Mouse (Mus musculus) brain, adult 2 months (tissue): ENCODE measurements around the gene Wdr62.

Experiments
- DNase-seq: peaks from one replicate; pipeline ENCODE4 v3.0.0; 2011; ENCODE audit warnings: low read depth, low spot score

Gene Wdr62

DNA sequence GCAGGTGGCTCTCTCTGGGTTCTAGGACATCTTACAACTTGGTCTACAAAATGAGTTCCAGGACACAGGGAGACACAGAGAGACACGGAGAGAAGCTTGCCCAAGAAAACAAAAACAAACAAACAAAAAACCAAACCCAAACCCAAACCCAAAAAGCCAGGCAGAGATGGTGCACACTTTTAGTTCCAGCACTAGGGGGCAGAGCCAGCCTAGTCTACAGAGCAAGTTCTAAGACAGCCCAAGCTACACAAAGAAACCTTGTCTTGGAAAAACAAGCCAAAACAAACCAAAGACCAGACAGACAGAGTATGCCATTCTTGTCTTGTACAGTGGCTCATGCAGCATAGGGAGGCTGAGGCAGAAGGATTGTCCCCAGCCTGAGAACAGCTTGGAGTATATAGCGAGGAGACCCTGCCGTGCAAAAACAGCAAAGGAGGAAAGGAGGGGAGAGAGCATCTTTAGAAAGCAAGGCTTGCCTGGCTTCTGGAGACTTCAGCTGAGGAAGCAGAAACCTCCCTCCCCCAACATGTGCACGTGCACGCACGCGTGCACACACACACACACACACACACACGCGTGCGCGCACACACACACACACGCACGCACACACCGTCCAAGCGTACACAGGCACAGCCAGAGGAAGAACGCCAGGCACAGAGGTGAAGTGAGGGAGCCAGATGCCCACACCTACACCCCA is 26.0 kb upstream of the Wdr62 start:
- peak; percentile 63 for DNase-seq

DNA sequence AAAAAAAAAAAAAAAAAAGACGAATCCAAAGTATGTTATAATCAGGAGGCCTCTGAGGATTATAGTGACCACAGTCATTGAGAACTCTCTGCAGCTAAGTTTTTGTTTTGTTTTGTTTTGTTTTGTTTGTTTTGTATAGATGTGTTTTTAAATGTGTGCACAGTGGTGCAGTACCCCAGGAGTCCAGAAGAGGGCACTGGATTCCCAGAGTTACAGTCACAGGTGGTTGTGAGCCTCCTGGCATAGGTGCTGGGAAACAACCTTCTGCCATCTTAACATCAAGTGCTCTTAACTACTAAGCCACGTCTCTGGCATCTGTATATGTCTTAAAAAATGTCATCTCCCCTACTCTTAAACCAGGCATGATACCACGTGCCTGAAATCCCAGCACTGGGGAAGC is 20.7 kb upstream of the Wdr62 start:
- DNase-seq = peak; percentile 83

DNA sequence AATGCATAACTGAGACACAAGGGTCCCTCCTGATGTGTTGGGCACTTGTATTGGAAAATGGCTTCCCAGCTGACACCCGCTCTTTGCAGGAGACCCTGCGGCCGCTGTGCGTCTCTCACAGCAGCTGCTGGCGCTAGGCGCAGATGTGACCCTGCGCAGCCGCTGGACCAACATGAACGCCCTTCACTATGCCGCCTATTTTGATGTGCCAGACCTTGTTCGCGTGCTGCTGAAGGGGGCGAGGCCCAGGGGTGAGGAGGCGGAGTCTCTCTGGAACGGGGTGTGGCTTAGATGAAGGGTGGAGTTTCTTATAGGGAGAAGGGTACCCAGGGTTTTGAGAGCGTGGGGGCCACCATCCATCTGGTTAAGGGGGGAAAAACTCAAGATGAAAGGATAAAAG is 17.0 kb upstream of the Wdr62 start:
- DNase-seq = no peak

DNA sequence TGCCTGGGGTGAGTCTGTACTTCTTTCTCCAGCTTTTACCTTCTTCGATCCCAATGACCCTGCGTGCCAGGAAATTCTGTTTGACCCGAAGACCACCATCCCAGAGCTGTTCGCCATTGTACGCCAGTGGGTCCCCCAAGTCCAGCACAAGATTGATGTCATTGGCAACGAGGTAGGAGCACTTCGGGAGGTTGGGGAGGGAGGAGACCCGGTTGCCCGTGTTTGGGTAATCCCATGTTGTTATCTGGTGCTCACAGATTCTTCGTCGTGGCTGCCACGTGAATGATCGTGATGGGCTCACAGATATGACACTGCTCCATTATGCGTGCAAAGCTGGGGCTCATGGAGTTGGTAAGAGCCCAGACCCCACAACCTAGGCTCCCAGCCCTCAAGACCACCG is 16.6 kb upstream of the Wdr62 start:
- DNase-seq = no peak

DNA sequence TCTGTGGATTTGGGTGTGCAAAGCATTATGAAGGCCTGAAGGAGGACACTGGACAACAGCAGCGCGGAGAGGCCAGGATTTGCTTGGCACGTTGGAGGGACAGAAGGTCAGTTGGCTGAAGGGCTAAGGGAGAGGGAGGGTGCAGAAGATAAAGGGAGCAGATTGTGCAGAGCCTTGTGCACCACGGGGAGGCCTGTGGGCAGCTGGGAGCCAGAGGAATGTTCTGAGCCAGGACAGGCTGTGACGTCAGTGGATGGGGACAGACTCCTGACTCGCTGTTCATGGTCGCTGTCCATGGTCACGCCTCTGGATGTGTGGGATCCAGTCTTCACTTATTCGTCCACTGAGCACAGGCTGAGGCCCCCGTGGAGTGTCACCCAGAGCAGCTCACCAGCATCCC is 14.9 kb upstream of the Wdr62 start:
- DNase-seq = peak; percentile 99

DNA sequence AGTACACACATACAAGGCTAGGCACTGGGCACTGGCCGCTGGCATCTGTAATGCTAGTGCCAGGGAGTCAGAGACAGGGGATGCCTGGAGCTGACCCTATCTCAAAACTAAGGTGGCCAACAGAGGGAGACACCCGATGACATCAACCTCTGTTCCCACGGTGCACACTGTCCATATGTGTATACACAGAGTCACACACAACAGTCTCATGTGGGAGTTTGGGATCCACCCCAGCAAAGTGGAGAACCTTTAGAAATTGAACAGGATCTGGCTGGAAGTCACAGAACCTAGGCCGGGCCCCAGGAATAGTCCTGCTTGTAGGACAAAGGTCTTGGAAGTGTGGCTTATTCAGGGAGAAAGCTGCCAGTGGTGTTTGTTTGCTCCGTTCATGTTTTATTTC is 14.1 kb upstream of the Wdr62 start:
- no peak for DNase-seq

DNA sequence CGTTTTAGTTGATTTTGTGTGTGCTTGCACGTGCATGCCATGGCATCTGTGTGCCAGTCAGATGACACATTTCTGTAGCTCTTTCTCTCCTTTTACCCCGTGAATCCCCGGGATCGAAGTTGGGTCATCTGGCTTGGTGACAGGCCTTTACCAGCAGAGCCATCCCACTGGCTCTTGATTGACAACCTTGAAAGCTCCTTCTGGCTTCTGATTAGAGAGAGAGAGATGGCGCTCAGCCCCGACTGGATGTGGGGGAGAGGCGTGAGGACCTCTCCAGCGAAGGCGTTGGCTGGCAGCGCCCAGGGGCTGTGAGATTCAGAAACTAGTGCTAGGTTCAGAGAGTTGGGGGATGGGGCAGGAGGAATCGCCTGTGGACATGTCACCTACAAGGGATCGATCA is 13.6 kb upstream of the Wdr62 start:
- peak; percentile 77 for DNase-seq

DNA sequence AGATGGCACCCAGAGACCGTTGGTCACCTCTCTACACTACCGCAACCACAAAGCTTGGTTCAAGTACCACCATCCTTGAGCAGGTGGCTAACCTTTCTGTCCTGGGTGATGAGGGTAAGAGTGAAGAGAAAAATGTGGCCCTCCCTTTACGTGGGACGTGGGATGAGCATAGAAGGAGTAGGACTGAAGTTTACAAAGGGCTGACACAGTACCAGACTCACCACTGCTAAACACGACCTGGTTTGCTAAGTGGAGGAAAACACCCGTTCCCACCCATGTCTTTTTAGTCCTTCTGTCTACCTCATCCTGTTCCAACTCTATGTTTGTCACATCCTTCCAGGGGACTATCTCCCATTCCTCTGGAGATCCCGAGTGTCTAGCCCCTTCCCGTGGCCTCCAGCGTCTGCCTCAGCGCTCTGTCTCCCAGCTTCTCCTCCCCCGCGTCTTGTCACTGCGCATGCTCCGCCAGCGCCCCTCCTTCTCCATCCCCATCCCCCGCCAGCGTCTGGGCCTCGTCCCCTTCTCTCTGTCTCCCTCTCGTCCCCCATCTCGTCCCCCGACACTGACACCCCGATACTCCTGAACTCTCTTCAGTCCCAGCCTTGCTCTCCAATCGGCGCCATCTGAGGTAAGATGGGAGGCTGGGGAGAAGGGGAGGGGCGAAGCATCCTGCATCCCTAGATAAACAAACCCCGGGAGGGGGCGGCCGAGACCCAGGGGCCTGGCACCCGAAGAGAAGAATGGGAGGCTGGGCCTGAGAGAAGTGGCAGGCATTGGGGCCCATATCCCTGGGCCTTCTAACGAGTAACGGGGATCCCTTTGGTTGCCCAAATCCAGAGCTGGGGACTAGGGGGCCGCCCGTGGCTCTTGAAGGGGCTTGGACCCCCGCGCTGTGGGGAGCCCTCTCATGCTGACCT is 11.3 kb upstream of the Wdr62 start, which contains the start of gene Clip3:
TSS of gene Clip3 (plus strand) at position 514 of the 917 bp plus-strand sequence.
- DNase-seq = peak; percentile 95

DNA sequence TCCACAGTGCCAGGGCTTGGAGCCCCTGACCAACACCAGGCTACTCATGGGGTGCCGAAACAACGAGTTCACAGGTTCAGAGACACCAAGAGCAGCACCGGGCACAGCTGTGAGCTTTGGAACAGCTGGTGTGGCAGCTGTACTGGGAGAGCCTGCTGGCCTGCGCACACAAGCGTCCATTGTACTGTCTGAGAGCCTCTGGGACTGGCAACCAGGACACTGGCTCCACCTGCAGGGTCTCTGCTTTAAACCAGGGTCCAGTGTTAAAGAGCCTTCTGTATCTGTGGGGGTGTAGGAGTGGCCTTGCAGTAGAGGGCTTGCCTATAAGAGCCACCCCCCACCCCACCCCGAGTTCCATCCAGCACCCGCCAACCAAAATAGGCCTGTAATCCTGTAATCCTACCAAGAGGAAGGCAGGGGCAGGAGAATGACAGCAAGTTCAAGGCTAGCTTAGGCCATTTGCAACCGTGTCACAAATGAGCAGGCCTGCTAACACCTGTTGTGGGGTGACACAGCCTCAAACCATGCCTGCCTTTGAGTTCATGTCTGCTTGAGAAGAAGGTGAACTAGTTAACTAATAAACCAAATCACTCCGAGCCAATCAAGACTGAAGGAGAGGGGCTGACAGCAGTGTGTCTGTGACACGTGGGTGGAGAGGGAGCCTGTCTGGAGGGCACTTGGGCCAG is 9.6 kb upstream of the Wdr62 start:
- peak; percentile 85 for DNase-seq

DNA sequence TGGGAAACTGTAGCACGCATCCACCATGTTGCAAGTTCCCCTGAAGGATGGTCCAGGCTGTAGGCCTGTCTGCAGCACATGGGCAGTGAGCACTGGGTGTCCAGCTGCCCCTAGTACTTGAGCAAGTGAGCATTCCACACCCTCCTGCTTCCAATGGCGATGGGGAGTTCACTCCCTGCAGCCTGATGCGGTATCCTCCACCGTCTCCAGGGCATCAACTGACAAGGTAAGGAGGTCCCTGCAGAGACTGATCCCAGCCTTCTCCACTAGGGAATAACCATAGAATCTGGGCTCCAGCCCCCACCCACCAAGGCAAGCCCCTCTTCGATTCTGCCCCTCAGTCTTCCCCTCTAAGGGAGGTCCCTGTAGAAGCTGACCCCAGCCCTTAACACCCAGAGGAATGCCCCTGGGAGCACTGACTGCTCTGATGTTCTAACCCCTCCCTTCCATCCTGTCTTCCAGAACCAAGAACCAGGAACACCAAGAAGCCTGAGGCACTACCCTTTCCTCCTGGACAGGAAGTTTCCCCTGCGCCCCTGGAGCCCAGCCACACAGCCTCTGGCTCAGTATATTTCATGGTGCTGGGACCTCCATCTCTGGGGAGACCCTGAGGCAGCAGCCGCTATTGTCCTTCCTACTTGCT is 9.0 kb upstream of the Wdr62 start:
- DNase-seq = no peak

DNA sequence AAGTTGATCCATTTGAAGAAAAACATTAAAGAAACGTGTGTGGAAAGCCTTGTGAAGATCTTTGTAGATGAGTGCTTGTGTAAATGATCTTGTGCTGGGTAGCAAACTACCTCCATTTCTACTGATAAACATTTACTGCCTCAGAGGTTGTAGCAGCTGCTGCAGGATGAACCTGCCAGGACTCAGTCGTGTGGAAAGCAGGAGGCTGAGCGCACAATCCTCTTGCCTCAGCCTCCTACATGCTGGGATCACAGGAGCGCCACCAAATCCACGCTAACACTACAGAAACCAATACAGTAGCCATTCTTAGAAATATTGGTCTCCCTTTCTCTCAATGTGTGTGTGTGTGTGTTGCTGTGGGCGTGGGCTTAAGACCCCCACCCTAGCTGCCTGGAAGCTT is 7.8 kb upstream of the Wdr62 start:
- peak; percentile 74 for DNase-seq

DNA sequence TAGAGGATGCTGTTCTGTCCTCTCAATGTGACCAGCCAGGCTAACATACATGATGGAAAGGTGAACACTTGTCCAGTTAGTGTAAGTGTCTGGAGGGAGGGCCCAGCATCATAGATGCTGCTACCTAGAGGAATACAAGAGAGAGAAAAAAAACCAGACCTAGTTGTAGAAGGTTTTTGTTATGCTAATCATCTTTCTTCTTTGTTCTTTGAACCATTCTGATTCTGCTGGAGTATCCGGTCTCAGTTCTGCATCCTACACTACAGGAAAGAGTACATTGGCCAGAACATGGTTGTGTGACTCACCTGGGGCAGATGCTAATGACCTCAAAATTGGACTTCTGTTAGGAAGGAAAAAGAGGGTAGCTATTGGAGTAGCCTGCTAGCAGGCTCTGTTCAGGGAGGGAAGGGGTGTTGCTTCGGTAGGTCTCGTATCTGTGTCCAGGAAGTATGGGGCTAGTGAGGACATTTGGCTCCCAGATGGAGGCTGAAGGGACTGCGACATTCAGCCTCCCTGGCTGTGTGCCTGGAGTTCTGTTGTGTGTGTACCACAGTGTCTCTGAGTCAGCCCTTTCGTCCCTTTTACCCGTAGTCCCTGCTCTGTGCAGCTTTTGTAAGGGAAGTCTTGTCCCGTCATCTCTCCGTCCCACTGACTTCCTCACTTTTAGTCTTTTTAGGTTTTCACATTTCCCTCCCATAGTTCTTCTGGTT is 6.6 kb upstream of the Wdr62 start:
- peak; percentile 96 for DNase-seq

DNA sequence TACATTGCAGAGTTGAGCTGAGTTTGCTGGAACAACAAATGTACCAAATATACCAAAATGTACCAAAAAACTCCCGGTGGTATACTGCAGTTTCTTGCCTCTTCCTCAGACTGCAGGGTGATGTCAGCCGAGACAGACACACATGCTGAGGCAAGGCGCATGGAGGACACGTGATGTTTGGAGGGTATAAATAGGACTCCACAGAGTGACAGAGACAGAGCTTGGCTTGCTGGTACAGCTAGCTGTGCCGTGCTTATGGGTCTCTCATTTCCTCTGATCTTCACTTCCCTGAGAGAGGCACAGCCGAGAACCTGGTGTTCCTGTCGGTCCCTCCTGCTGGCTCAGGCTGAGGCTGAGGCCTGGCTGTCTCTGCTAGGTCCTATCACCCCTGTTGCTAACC is 2.5 kb upstream of the Wdr62 start:
- peak; percentile 55 for DNase-seq

DNA sequence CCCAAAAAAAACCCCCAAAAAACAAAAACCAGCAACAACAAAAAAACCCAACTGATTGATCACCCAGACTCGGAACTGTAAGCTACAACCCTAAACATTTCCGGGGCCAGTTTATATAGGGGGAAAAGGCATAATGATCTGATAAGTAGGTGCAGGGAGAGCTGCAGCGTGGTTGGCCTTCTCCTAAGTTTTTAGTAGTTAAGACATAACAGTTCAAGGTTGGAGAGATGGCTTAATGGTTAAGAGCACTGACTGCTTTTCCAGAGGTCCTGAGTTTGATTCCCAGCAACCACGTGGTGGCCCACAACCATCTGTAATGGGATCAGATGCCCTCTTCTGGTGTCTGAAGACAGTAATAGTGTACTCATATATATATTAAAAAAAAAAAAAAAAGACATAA is 1.3 kb upstream of the Wdr62 start:
- no peak for DNase-seq

DNA sequence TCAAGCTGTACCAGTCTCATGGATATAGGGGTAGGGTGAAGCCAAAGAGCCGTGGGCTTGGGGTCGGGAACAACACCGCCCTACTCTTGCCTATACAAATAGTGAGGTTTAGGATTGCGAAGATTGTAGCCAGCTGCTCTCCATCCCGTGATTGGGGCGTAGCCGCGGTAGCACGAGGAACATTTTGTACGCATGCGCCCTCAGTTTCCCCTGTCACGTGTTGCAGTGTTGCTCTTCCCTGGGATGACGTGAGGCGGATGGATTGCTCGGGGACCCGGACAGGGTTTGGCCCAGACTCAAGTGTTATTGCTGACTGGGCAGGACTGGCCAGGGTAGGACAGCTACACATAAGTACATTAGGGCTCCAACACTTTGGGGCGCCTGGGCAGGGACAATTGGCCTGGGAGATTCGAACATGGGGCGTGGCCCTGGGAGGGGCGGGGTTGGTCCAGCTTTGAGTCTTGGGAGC is 485 bp upstream of the Wdr62 start:
- DNase-seq = peak; percentile 95

DNA sequence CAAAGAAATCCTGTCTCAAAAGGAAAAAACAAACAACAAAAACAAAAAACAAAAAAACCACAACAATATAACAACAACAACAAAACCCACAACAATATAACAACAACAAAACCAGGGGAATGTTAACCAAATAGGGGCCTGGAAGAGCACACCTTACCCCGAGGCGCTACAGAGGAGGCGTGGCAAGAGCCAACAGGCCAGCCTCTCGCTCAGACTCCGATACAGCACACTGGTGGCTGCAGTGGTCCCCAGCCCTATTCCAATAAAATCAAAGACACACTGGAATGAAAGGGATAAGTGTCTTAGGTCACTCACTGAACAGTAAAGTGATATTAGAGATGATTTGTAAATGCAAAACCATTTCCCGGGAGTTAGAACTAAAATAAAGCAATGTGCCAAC is 683 bp downstream of the Wdr62 start:
- DNase-seq = no peak

DNA sequence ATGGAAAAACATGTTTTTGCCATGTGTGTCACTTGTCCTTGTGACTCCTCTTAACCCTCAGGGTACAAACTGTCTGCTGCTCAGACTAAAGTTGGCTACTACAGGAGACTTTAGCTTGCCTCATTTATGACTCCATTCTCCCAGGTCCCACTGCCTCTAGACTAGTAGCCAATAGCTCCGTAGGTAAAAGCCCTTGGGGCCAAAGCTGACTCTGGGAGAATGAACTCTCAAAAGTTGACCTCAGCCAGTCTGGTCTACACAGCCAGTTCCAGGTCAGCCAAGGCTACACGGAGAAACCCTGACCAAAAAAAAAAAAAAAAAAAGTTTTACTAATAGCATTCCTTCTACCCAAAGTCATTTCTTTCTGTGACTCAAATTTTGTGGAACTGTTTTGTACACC is 1.3 kb downstream of the Wdr62 start:
- DNase-seq = no peak

DNA sequence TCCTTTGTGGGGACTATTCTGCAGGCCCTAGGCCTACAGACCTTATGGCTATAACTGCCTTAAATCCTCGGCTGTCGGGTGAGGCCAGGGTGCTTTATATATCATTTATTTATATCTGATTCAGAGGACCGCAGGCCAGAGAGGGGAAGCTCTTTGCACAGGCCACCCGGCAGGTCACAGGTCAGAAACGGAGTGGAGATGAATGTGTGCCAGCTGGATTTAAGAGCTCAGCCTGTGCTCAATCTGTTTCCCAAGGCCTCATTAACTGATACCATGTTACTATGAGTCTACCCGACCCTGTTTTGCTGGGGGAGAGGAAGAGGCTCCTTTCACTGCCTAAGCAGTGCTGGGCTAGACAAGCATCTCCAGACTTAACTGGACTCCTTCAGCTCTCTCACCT is 5.8 kb downstream of the Wdr62 start:
- no peak for DNase-seq

DNA sequence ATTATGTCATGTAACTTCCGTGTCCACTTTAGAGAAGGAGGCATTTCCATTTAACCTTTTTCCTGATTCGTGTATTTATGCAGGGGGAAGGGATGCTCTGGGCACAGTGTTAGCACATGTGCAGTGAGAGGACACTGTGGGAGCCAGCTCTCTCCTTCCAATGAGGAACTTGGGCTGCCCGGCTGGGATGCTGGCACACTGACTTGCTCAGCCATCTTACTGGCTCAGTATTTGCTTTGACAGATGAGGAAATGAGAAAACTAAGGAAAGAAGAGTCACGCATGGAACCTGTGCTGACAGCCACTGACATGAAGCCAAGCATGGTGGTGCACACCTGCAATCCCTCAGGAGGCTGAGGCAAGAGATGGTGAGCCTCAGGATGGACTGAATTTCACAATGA is 10.6 kb downstream of the Wdr62 start:
- DNase-seq = no peak

DNA sequence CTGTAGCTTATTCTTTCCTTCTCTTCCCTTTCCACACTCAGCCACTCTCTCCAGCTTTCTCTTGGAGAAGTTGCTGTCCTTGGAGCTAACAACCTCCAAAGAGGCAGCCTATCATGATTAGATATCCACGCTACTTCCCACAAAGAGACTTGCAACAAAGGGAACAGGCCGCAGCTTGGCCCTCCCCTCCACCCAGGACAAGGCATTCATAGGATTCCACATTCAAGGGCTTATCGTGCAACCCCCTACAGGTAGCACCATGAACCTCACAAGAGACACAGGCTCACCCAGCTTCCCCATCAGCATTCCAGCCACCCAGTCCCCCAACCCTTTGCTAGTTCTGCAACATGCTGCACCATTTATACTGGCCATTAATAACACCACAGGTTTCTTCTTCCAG is 13.4 kb downstream of the Wdr62 start:
- no peak for DNase-seq

DNA sequence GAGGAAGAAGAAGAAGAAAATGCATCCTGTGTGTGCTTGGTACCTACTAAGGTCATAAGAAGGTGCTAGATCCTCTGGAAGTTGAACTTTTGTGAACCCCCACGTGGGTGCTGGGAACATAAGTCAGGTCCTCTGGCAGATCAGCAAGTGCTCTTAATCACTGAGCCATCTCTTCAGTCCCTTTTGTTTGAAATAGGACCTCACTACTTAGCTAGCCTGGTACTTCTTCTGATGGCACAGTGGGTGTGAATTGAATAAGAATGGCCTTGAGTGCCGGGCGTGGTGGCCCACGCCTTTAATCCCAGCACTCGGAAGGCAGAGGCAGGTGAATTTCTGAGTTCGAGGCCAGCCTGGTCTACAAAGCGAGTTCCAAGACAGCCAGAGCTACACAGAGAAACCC is 14.3 kb downstream of the Wdr62 start:
- DNase-seq = no peak
